Mouse (Mus musculus) right cerebral cortex, postnatal 10 days (tissue): ENCODE measurements around the gene Spata5.
A peak's percentile ranks its signal among the peaks of the same experiment; 100 is the strongest.
"Not testable (repeated sequence)": the region's sequence is repeated elsewhere in the genome, so short reads cannot be mapped to it uniquely, and the experiment has no call there.

Experiments
- DNase-seq, 2 experiments: peaks; one replicate each; pipeline ENCODE4 v3.0.0; 2021; ENCODE audit warnings: low spot score in 2 of 2

Spata5 gene

GRCm38 (mm10) chr3:37510055-37511032, 90.6 kb downstream of the Spata5 start:
- DNase-seq: no peak

GRCm38 (mm10) chr3:37515485-37515884, 95.8 kb downstream of the Spata5 start:
- peak; percentile 24 to 35 for DNase-seq

GRCm38 (mm10) chr3:37516379-37516778, 96.7 kb downstream of the Spata5 start:
- DNase-seq: no peak

GRCm38 (mm10) chr3:37518611-37519010, 98.9 kb downstream of the Spata5 start:
- DNase-seq: no peak

GRCm38 (mm10) chr3:37520334-37521023, 100.8 kb downstream of the Spata5 start:
- DNase-seq: no peak

- no peak for DNase-seq
These were observed 112.4 kb downstream of the Spata5 start for GRCm38 (mm10) chr3:37532079-37532478.

GRCm38 (mm10) chr3:37540701-37541100, 121.0 kb downstream of the Spata5 start:
- DNase-seq: not testable (repeated sequence)

- DNase-seq: no peak
These were observed 126.7 kb downstream of the Spata5 start for GRCm38 (mm10) chr3:37546351-37546750.

GRCm38 (mm10) chr3:37550190-37550589, 130.5 kb downstream of the Spata5 start:
- DNase-seq: no peak

- no peak for DNase-seq
These were observed 130.9 kb downstream of the Spata5 start for GRCm38 (mm10) chr3:37550594-37550993.

- no peak for DNase-seq
These were observed 131.8 kb downstream of the Spata5 start for GRCm38 (mm10) chr3:37551486-37551885.

GRCm38 (mm10) chr3:37552244-37552643, 132.5 kb downstream of the Spata5 start:
- no peak for DNase-seq

- no peak for DNase-seq
These were observed 133.8 kb downstream of the Spata5 start for GRCm38 (mm10) chr3:37553371-37554033.

GRCm38 (mm10) chr3:37556412-37557113, 136.9 kb downstream of the Spata5 start:
- DNase-seq: no peak

GRCm38 (mm10) chr3:37557741-37558479, 138.2 kb downstream of the Spata5 start:
- no peak for DNase-seq

- DNase-seq: no peak
These were observed 139.6 kb downstream of the Spata5 start for GRCm38 (mm10) chr3:37559339-37559738.

GRCm38 (mm10) chr3:37561466-37561865, 141.8 kb downstream of the Spata5 start:
- no peak for DNase-seq

- no peak for DNase-seq
These were observed 146.4 kb downstream of the Spata5 start for GRCm38 (mm10) chr3:37566097-37566496.

GRCm38 (mm10) chr3:37567505-37567904, 147.8 kb downstream of the Spata5 start:
- DNase-seq: no peak

GRCm38 (mm10) chr3:37568780-37569179, 149.1 kb downstream of the Spata5 start:
- DNase-seq: no peak
